Mouse (Mus musculus) lung, postnatal 25 days (tissue): ENCODE measurements around the gene Gm20388.

Source experiments
- DNase-seq: peaks from one replicate; pipeline ENCODE4 v3.0.0; 2022; ENCODE audit warnings: low spot score

The Gm20388 gene

GRCm38 (mm10) chr8:122389357-122389756 lies 2478.7 kb downstream of the Gm20388 start:
- no peak for DNase-seq

DNA sequence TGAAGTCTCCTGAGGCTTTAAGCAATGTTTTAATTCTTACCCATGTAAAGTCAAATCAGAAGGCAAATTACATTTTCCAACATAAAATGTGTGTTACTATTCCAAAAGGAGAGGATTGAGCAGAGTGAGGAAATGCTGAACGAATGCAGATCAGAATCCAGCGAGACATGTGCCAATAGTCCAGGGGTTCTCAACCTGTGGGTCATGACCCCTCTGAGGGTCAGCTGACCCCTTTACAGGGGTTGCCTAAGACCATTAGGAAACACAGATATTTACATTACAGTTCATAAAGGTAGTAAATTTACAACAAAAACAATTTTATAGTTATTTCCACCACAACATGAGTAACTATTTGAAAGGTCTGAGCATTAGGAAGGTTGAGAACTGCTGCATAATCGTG lies 2480.1 kb downstream of the Gm20388 start:
- DNase-seq = no peak

DNA sequence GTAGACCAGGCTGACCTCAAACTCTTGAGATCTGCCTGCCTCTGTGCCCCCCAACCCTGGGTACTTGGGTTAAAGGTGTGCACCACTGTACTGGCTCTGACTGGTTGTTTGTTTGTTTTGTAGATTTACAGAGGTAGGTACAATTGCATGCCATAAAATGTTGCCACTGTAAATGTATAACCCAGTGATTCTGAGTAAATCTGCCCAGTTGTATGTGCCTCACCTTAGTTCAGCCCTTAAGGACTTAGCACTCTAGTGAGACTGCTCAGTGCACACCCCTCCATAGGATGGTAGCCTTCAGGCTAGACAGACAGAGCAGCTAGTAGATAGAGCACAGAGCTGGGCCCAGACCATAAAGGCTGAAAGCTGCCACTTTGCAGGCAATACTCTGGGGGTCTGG lies 2483.1 kb downstream of the Gm20388 start:
- no peak for DNase-seq

- no peak for DNase-seq
Measured at GRCm38 (mm10) chr8:122395291-122395690, 2484.7 kb downstream of the Gm20388 start.

- DNase-seq = no peak
Measured at GRCm38 (mm10) chr8:122398186-122398585, 2487.5 kb downstream of the Gm20388 start.

DNA sequence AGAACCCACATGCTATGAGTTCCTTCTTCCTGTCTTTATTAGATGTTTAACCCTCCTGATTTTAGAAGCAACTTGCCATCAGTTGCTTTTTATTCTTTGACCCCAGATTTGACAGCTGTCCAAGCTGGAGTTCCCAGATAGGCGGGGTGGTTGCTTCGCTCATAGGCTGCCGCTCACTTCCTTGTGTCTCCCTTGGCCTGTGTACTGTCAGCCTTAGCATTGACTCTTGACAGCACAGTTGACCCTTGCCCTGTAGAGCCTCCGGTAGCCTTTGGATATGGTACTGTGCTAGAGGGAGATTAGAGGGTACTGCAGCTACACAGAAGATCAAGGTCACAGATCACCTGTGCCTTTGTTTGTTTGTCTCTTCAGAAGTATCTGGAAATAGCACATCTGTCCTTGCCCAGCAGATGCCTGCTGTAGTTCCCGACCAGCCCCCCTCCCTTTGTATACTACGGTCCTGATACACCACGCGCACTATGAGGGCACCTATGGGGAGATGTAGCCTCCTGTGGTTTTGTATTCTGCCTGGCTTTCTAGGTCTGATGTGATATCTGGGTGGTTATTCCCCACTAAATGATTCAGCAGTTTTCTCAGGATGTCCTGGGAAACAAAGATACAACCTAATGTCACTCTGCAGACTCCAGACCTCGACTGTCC lies 2494.6 kb downstream of the Gm20388 start:
- no peak for DNase-seq

DNA sequence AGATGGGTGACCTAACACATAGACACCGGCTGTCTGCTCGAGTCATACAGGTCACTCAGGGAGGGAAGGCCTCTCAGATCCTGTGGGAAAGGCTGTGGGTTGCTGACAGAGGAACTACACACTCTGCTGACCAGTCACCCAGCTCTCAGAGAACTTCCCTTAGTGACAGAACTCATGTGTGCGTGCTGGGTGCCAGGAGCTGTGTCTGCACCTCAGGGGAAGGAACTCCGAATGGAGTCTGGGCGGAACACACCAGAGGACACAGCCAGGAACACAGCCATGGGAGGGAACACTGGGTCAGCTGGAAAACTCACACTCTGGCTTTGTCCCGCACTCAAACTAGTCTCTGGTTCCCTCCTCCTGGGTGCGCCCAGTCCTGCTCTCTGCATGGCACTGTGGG lies 2497.0 kb downstream of the Gm20388 start:
- DNase-seq = no peak

DNA sequence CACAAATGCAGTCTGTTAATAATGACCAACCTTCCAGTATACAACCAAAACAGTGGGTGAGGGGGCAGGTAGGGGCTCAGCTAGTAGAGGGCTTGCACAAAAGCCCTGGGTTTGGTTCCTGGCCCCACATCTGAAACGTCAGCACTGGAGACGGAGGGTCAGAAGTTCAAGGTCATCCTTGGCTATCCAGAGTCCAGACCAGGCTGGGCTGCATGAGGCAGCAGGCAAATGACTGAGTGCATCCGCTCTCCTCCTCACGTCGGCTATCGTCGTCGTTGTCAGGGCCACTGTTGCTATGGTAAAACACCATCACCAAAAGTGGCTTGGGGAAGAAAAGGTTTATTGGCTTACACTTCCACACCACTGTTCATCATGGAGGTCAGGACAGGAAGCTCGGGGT lies 2503.7 kb downstream of the Gm20388 start:
- DNase-seq = no peak

DNA sequence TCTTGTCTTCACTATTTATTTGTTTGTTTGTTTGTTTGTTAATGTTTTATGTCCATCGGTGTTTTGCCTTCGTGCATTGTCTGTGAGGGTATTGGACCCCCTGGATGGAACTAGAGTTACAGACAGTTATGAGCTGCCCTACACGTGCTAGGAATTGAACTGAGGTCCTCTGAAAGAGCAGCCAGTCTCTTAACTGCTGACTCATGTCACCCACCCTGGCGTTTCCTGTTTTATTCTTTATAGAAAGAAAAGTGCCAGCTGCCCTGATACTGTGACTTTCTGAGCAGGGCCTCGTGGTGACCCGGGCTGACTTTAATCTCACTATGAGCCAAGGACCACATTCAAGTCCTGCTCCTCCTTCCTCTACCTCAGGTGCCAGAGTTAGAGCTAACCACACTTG lies 2504.9 kb downstream of the Gm20388 start:
- DNase-seq = no peak

- no peak for DNase-seq
Measured at GRCm38 (mm10) chr8:122419881-122420555, 2509.4 kb downstream of the Gm20388 start.

DNA sequence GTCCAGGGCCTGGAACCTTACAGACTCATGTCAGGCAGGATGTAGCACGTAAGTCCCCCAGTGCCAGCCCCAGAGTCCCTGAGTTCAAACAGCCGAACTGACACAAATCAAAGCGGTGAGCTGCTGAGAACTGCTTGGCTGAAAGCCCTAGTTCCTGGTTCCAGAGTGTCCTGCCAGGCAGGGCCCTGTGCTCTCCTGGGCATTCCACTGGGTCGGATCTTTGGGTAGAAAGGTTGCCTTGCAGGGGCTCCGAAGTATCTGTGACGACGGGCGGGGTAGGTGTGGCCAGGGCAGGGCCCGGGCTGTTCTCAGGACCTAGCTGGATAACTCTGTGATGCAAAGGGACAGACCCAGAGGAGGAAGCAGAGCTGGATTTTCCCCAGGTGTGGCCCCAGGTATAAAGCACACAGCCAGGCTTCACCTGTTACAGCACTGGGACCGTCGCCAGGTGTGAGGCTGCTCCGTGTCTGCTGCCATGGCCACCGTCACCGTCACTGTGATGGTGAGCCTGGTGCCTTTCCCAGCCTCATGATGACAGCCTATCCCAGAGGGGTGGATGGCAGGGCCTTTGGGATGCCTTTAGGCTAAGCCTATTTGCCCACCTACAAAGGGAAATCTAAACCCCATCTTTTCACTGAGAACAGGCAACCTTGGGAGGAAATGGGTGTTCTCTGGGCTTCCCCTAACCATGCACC lies 2510.9 kb downstream of the Gm20388 start, which contains the start of gene Il17c:
TSS of gene Il17c (plus strand) at position 645 of the 695 bp plus-strand sequence.
- no peak for DNase-seq

DNA sequence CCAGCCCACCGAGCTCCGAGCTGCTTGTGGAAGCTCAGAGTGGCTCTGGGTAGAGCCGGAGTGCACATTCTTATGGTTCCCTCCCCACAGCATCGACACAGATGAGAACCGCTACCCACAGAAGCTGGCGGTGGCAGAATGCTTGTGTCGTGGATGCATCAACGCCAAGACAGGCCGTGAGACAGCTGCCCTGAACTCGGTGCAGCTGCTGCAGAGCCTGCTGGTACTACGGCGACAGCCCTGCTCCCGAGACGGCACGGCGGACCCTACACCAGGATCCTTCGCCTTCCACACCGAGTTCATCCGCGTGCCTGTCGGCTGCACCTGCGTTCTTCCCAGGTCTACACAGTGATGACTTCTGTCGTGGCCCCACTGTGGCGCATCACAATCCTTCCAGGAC lies 2512.6 kb downstream of the Gm20388 start:
- no peak for DNase-seq

DNA sequence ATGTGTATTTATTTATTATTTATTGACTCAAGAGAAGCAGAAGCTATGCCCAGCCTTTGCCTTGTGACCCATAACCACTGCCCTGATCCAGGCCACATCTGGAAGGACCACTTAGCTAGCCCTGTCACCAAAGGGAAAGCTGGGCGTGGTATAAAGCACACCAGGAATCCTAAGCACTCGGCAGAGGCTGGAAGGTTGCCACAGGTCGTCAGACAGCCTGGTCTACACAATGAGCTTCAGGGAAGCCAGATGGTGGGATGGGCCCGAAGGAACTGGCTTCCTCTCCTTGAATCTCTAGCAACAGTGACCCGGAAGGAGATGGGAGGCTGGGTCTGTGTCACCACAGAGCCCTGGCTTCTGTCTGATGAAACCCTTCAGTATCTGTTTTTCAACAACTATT lies 2513.0 kb downstream of the Gm20388 start:
- no peak for DNase-seq

DNA sequence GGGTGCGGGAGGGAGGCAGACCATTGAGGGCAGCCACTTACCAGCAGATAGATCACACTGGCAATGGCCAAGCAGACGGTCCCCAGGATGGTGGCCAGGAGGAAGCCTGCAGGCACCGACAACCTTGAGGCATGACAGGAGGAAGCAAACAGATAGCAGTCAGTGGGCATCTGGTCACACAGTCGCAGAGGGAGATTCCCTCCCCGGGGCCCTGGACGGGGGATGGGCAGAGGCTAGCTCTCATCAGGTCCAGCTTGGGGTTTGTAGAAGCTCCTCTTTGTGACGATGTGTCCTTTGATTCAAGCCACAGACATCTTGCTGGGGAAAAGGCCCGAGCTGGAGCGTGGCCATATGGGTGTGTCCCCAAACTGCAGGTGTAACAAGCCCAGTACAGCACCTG lies 2515.5 kb downstream of the Gm20388 start:
- no peak for DNase-seq

- DNase-seq = no peak
Measured at GRCm38 (mm10) chr8:122427607-122428006, 2517.0 kb downstream of the Gm20388 start.

DNA sequence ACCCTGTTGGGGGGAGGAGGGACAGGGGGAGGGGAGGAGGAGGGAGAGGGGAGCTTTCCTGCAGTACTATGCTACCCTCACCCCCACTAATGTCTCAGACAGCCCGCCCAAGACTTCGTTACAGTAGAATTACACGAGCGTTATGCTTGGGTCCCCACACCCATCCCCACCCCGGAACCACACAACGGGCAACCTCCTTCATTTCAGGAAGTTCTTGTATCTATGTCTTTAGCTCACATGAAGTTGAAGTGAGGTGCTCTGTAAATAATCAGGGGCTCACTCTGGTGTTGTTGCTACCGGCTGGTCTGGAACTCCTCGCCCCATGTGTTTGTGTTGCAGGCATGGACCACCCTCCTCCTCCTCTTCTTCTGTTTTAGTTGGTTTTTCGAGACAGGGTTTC lies 2517.5 kb downstream of the Gm20388 start:
- DNase-seq = peak; percentile 26

GRCm38 (mm10) chr8:122430058-122430636 lies 2519.5 kb downstream of the Gm20388 start:
- DNase-seq = peak; percentile 70

DNA sequence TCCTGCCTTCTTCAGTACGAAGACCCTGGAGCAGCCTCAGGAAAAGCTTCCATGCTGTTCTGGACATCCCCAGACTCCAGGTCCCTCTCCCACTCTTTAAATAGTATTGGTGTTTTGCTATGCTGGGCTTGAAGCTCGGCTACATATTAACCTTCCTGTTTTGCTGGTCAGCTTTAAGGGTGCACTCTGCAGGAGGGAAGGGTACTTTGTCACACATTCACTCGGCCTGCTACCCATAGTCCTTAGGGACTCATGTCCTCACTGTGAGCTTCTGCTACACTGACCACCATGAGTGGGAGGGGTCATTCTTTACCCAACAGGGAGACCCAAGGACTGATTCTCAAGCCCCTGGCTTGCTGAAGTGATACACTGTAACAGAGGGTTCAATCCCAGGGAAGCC lies 2520.0 kb downstream of the Gm20388 start:
- no peak for DNase-seq

- DNase-seq = no peak
Measured at GRCm38 (mm10) chr8:122431694-122432442, 2521.2 kb downstream of the Gm20388 start.

DNA sequence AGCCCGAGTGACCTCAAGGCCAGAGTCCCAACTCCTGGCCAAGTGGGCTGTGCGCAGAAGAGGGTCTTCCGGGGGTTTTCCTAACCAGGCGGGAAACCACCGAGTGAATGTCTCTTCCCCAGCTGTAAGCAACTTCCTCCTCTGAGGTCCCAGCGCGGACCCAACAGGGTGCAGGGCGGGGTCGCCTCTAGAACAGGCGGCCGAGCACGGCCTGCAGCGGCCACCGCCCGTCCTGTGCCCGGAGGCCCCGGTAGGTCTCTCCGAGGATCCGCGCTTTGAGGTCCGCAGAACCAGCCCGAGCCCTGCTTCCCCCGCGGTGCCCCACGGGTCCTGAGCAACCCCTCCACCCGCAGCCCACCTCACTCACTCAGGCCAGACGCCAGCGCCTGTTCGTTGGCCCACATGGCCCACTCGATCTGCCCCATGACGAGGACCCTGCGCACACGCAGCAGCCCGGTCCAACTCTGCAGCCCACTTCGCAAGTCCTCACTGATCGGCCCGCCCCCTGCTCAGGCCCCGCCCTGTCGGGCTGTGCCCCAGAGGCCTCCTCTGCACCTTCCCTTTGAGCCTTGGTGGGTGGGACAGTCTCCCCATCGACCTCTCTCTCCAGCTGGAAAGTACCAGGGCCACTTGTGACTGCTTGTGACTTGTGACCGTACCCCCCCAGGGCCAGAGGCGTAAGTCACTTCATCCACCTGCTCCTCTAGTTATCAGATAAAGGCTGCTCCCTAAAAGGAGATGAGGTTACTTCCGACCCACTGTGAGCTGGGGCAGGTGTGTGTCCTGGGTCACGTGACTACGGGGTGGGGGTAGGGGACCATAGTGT lies 2522.0 kb downstream of the Gm20388 start, which contains the start of gene Cyba:
TSS of gene Cyba (minus strand) at position 488 of the 826 bp plus-strand sequence.
- DNase-seq = peak; percentile 89

DNA sequence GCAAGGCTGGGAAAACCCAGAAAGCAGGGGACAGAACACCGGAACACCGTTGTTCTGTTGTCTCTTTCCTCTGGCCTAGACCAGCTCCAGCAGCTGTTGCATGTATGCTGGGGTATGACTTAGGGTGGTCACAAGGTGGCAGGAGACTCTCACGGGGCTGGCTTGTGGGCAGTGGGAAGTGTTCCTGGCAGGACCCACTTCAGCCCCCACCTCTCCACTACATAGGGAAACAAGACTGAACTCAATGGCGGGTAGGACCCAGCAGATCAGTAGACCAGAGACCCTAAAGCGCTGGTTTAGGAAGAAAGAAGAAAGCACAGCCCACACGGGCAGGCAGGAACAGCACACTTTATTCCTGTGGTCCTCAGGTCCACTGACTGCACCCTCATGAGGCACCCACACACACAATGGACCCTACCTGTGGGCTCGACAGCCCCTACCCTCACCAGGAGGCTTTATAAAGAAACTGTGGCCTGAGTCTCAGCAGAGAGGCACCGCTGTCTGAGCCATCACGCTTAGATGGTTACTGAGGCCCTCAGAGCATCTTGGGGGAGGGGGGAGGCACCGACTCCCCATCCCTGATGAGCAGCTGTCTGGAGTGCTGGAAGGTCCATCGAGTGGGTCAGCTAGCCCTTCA lies 2522.7 kb downstream of the Gm20388 start:
- no peak for DNase-seq
